Mouse (Mus musculus) E14TG2a.4 (cell line): ENCODE data around the gene Nudt15.
"Not testable (repeated sequence)": the region's sequence is repeated elsewhere in the genome, so short reads cannot be mapped to it uniquely, and the experiment has no call there.

ENCODE experiments used
- H3K27me3 ChIP-seq: 2 replicates; pipeline ENCODE4 v1.6.1; 2014; ENCODE audit warnings: low read length, control low read depth; ENCODE audit not compliant: insufficient read depth
- H3K36me3 ChIP-seq: 2 replicates; pipeline ENCODE4 v1.6.1; 2014; ENCODE audit warnings: low read length, control low read depth; ENCODE audit not compliant: insufficient read depth
- H3K4me1 ChIP-seq: replicated peaks from 2 replicates; pipeline ENCODE4 v1.6.1; 2014; ENCODE audit warnings: low read depth, low read length, control low read depth
- H3K4me3 ChIP-seq: replicated peaks from 2 replicates; pipeline ENCODE4 v1.5.1; 2014; ENCODE audit warnings: mild to moderate bottlenecking, low read length
- H3K9me3 ChIP-seq: 2 replicates; pipeline ENCODE4 v1.6.1; 2014; ENCODE audit warnings: low read length, control low read depth
- CTCF ChIP-seq: conservative IDR thresholded peaks from 2 replicates; pipeline ENCODE4 v1.5.1; 2014; ENCODE audit warnings: low read length
- NANOG ChIP-seq: IDR thresholded peaks from 2 replicates; pipeline ENCODE4 v1.6.1; 2014; ENCODE audit warnings: borderline replicate concordance, low read length, mixed read lengths
- POU5F1 ChIP-seq: IDR thresholded peaks from 2 replicates; pipeline ENCODE4 v1.6.1; 2014; ENCODE audit warnings: low read length, borderline replicate concordance

Gene Nudt15

GRCm38 (mm10) chr14:73548051-73548450 lies at the start of gene Nudt15:
Gene Nudt15 (minus strand): TSS chr14:73548242.
- Histone ChIP-seq H3K36me3 (no peaks in the 10 kb centered on the region), H3K4me1 (peaks cover 15% of the 10 kb centered on the region), H3K9me3 (no peaks in the 10 kb centered on the region), H3K27me3 (peaks cover 4% of the 10 kb centered on the region; the same call in 1 of the 2 replicates), H3K4me3 (no peak within 1 kb of the TSS)
- TF ChIP-seq NANOG, result no peak
- no peak for TF ChIP-seq POU5F1
- TF ChIP-seq CTCF, result no peak

GRCm38 (mm10) chr14:73592166-73592565 lies 44.1 kb upstream of the Nudt15 start:
- Histone ChIP-seq H3K4me1 (no peaks in the 10 kb centered on the region), H3K4me3 (no peak overlapping the region), H3K27me3 (no peaks in the 10 kb centered on the region), H3K9me3 (no peaks in the 10 kb centered on the region), H3K36me3 (peaks cover 38% of the 10 kb centered on the region)
- TF ChIP-seq NANOG (peak; percentile 59; the same call in 1 of the 2 replicates), CTCF (no peak)

- H3K4me1 ChIP-seq, result no peaks in the 10 kb centered on the region
- H3K27me3 ChIP-seq, result no peaks in the 10 kb centered on the region
- no peak overlapping the region for H3K4me3 ChIP-seq
- H3K36me3 ChIP-seq, result peaks cover 23% of the 10 kb centered on the region
- no peaks in the 10 kb centered on the region for H3K9me3 ChIP-seq
- TF ChIP-seq POU5F1 (no peak), NANOG (no peak), CTCF (peak; percentile 99)
These were observed 40.0 kb upstream of the Nudt15 start for GRCm38 (mm10) chr14:73588080-73588479.

GRCm38 (mm10) chr14:73576336-73576735 lies 28.3 kb upstream of the Nudt15 start:
- no peak for TF ChIP-seq CTCF
- no peak for TF ChIP-seq POU5F1
- no peak for TF ChIP-seq NANOG
- Histone ChIP-seq H3K4me1 (no peaks in the 10 kb centered on the region; the same call in none of the 2 replicates), H3K9me3 (peaks cover 28% of the 10 kb centered on the region), H3K36me3 (peaks cover 36% of the 10 kb centered on the region), H3K4me3 (no peak overlapping the region), H3K27me3 (no peaks in the 10 kb centered on the region)

GRCm38 (mm10) chr14:73574053-73574452 lies 26.0 kb upstream of the Nudt15 start:
- Histone ChIP-seq H3K4me3 (no peak overlapping the region), H3K27me3 (no peaks in the 10 kb centered on the region), H3K9me3 (peaks cover 28% of the 10 kb centered on the region), H3K4me1 (no peaks in the 10 kb centered on the region; the same call in none of the 2 replicates), H3K36me3 (peaks cover 44% of the 10 kb centered on the region)
- no peak for TF ChIP-seq NANOG
- TF ChIP-seq POU5F1, result no peak
- no peak for TF ChIP-seq CTCF

GRCm38 (mm10) chr14:73571143-73571542 lies 23.1 kb upstream of the Nudt15 start:
- TF ChIP-seq CTCF (no peak), NANOG (no peak), POU5F1 (no peak)
- Histone ChIP-seq H3K4me3 (no peak overlapping the region), H3K36me3 (peaks cover 32% of the 10 kb centered on the region), H3K27me3 (no peaks in the 10 kb centered on the region), H3K9me3 (peaks cover 19% of the 10 kb centered on the region), H3K4me1 (no peaks in the 10 kb centered on the region)

- Histone ChIP-seq H3K9me3 (peaks cover 12% of the 10 kb centered on the region), H3K36me3 (peaks cover 28% of the 10 kb centered on the region)
- not testable (repeated sequence) for H3K27me3 ChIP-seq, H3K4me3 ChIP-seq, H3K4me1 ChIP-seq
These were observed 21.8 kb upstream of the Nudt15 start for GRCm38 (mm10) chr14:73569831-73570230.

GRCm38 (mm10) chr14:73553122-73553696 lies 5.2 kb upstream of the Nudt15 start:
- Histone ChIP-seq H3K9me3 (no peaks in the 10 kb centered on the region), H3K36me3 (peaks cover 18% of the 10 kb centered on the region), H3K4me3 (peak overlapping the region; percentile 98), H3K4me1 (peaks cover 35% of the 10 kb centered on the region), H3K27me3 (no peaks in the 10 kb centered on the region)
- no peak for TF ChIP-seq POU5F1
- TF ChIP-seq CTCF, result no peak
- TF ChIP-seq NANOG, result no peak

GRCm38 (mm10) chr14:73552341-73553121 lies 4.5 kb upstream of the Nudt15 start:
- Histone ChIP-seq H3K9me3 (no peaks in the 10 kb centered on the region), H3K4me3 (peak overlapping the region; percentile 98), H3K4me1 (peaks cover 33% of the 10 kb centered on the region), H3K36me3 (peaks cover 18% of the 10 kb centered on the region), H3K27me3 (no peaks in the 10 kb centered on the region)
- TF ChIP-seq CTCF, result no peak
- no peak for TF ChIP-seq NANOG
- no peak for TF ChIP-seq POU5F1
